Mouse (Mus musculus): Measurements from ENCODE around the gene Pithd1.
A peak's percentile ranks its signal among the peaks of the same experiment; 100 is the strongest.
"Not testable (repeated sequence)": the region's sequence is repeated elsewhere in the genome, so short reads cannot be mapped to it uniquely, and the experiment has no call there.

Pithd1 gene

GRCm38 (mm10) chr4:135961709-135962108, 25.4 kb downstream of the Pithd1 start:
- no peak for DNase-seq (ENCODE audit: low read depth)

- DNase-seq (ENCODE audit: low read depth), result peak; percentile 85
Measured at GRCm38 (mm10) chr4:135960717-135961116, 26.3 kb downstream of the Pithd1 start.

DNA sequence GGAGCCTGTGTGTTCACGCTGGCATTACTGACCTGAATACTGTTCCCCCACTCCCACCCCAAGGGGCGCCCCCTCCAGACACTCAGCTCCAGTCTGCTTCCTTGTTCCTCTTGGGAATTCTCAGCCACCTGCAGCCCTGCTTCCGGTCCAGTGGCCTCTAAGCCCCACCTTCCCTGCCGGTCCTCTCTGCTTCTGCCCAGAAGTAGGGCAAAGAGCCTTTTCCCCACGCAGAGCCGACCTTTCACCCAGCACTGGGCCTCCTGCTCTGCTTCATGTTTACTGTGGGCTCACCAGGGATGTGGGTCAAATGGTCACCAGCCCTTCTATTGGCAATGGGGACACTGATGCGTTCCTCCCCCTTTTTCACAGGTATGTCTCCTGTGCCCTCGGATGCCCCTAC, 28.7 kb downstream of the Pithd1 start:
- DNase-seq (ENCODE audit: low read depth), result no peak

DNA sequence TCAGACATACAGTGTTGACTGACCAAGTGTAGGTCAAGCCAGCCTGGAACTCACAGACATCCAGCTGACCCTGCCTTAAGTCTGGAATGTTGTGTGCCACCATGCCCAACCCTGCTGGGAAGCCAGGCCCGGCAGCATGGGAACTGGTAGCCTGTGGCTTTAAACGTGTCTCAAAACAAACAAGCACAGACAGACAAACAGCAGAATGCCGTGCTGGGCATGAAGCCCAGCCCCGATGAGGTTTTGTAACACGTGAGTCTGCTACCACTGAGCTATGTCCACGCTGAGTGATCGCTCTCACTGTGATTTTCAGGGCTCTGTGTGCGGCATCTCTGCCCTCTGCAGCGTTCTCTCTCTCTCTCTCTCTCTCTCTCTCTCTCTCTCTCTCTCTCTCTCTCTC, 31.2 kb downstream of the Pithd1 start:
- no peak for DNase-seq (ENCODE audit: low read depth)

DNA sequence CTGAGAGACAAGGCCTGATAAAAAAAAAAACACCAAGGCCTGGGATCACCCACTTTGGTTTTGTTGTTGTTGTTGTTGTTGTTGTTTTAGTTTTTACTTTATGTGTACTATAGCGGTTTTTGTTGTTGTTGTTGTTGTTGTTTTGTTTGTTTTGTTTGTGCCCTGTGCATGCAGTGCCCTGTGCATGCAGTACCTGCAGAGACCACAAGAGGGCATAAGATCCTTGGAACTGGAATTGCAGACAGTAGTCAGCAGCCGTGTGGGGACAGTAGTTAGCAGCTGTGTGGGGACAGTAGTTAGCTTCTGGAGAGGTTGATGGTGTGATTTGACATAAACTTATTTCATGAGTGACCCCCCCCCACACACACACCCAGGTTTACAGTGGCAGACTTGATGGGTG, 32.8 kb downstream of the Pithd1 start:
- no peak for DNase-seq (ENCODE audit: low read depth)

- DNase-seq (ENCODE audit: low read depth), result no peak
Measured at GRCm38 (mm10) chr4:135953179-135953578, 33.9 kb downstream of the Pithd1 start.

DNA sequence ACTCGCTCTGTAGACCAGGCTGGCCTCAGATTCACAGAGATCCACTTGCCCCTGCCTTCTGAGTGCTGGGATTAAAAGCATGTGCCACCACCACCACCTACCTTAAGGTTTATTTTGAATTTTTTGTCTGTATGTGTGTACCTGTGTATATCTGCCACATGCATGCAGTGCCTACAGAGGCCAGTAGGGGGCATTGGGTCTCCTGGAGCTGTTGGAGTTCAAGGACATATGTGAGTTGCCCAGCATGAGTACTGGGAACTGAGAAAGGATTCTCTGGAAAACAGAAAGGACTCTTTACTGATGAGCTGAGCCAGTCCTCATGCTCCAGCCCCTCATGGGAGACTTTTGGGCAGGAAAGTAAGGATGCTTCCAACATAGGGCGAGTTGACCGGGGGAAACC, 35.6 kb downstream of the Pithd1 start:
- no peak for DNase-seq (ENCODE audit: low read depth)

DNA sequence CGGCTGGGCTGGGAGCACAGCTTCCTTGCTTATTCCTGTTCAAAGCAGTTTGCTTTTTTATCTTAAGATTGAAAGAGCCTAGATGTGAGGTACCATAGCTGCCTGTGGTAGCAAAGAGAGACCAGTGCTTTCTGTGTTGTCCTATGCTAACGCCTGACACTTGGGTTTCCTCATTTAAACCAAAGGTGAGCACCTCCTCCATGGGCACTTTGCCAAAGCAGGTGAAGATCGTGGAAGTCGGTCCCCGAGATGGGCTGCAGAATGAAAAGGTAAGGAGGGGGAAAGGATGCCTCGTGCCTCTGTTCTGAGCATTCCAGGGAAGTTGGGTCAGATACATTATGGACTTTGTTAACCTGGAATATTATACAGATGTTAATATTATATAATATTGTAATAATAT, 36.7 kb downstream of the Pithd1 start:
- no peak for DNase-seq (ENCODE audit: low read depth)

DNA sequence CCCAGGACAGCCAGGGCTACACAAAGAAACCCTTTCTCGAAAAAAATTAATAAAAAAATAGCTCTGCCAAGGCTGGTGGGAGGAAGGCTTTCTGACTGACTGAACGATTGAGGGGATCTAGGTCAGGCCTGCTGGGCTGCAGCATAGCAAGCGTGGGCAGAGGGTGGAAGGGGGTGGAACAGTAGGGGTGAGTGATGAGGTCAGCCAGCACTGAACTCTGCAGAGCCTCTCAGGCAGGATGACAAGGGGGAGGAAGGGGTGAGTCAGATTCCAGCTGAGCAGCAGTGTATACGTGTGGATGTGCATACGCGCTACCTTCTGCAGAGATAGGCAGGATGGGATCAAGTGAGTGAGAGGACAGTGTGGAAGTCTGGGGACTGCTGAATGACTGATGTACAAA, 37.2 kb downstream of the Pithd1 start:
- DNase-seq (ENCODE audit: low read depth), result no peak

GRCm38 (mm10) chr4:135949475-135949874, 37.6 kb downstream of the Pithd1 start:
- DNase-seq (ENCODE audit: low read depth), result no peak

DNA sequence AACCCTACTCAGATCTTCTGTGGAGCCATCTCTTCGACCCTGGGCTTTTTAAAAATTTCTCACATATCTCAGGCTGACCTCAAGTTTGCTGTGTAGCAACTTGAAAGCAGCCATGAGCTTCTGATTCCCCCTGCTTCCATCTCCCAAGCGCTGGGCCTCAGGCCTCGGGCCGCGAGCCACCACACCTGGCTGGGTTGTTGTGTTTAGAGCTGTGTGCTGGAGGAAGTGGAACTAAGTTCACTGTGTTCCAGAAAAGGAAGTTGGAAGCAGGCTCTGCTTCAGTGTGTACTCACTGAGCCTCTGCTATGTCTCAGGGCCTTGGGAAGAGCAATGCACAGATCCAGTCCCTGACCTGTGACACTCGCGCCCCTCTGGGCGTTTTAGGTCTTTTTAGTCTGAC, 38.9 kb downstream of the Pithd1 start:
- DNase-seq (ENCODE audit: low read depth), result no peak

- no peak for DNase-seq (ENCODE audit: low read depth)
Measured at GRCm38 (mm10) chr4:135946659-135947301, 40.3 kb downstream of the Pithd1 start.

- DNase-seq (ENCODE audit: low read depth), result peak; percentile 95
Measured at GRCm38 (mm10) chr4:135946278-135946658, 40.8 kb downstream of the Pithd1 start, which contains the start of gene Hmgcl. Gene Hmgcl, plus strand, starts transcription at chr4:135946448.

GRCm38 (mm10) chr4:135945706-135946105, 41.4 kb downstream of the Pithd1 start:
- no peak for DNase-seq (ENCODE audit: low read depth)

GRCm38 (mm10) chr4:135943389-135943788, 43.7 kb downstream of the Pithd1 start:
- DNase-seq (ENCODE audit: low read depth), result no peak

DNA sequence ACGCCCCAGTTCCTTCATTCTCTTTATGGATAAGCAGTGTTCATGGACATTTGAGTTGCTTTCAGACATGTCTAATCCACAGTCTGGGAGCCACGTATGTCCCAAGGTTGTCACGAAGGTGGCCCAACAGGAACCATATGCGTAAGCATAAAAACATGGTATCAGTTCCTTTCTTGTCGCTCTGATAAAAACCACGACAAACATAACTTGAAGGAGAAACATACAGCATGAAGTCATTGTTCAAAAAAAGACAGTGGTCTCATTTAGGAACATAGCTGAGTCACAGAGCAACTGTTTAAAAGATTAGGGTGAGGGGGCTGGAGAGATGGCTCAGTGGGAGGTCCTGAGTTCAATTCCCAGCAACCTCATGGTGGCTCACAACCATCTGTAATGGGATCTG, 44.9 kb downstream of the Pithd1 start:
- DNase-seq (ENCODE audit: low read depth), result no peak

GRCm38 (mm10) chr4:135941026-135941425, 46.0 kb downstream of the Pithd1 start:
- DNase-seq (ENCODE audit: low read depth), result not testable (repeated sequence)

- no peak for DNase-seq (ENCODE audit: low read depth)
Measured at GRCm38 (mm10) chr4:135938858-135939257, 48.2 kb downstream of the Pithd1 start.

DNA sequence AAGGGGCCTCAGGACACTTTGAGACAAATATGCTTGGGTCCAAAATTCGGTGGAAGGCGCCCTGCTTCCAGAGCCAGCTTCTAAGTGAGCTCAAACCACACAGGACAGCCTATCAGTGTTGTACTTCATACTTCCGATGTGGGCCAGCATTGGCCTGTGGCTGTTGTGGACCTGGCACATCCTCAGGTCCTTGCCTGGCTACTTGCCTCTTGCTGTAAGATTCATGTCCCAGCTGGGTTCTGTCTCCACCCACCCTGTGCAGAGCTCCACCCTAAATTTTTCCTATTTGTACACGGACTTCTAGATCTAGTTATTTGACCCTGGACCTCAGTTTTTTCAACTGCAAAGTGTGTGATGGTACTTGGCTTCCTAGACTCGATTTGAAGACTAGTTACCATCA, 51.6 kb downstream of the Pithd1 start:
- no peak for DNase-seq (ENCODE audit: low read depth)

DNA sequence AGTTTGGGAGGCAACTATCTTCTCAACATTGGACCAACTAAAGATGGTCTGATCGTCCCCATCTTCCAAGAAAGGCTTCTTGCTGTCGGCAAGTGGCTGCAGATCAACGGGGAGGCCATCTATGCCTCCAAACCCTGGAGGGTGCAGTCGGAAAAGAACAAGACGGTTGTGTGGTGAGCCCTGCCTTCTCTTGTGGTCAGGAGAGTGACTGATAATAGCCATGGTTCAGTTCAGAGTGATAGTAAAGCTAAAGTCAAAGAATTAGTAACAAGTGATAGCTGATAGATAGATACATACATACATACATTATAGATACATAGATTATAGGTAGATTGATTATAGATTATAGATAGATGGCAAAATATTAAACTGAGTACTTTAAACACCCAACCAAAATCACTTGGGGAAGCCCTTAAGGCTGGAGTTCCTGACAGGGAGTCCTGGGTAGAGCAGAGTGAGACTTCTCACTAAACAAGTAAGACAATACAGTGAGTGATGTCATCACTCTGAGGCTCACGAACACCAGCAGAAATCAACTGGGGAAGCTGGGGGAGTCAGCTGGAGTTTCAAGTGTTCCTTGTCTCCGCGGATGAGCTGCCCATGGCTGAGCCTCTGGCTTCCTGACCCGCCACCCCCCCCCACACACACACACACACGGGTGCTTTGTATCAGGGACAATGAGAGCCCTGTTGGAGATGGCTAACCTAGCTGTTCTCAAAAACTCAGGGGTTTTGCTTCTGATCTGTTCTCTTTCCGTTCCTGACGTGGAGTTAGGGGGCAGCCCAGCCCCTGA, 52.2 kb downstream of the Pithd1 start:
- no peak for DNase-seq (ENCODE audit: low read depth)

DNA sequence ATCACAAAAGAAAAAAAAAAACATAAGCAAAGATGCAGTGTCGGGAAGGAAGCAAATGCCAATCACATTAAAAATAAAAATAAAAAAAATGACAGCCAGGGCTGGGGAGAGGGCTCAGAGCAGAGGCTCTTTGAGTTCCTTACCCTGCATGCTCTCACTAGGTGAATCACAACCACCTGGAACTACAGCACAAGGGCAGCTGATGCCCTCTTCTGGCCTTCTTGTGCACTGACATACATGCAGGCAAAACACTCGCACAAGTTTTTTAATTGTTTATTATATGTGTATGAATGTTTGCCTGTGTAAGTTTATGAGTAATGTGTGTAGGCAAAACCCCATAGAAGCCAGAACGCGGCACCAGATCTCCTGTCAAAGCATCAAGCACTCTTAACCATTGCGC, 55.2 kb downstream of the Pithd1 start:
- DNase-seq (ENCODE audit: low read depth), result no peak

- DNase-seq (ENCODE audit: low read depth), result no peak
Measured at GRCm38 (mm10) chr4:135930239-135930638, 56.8 kb downstream of the Pithd1 start.

DNA sequence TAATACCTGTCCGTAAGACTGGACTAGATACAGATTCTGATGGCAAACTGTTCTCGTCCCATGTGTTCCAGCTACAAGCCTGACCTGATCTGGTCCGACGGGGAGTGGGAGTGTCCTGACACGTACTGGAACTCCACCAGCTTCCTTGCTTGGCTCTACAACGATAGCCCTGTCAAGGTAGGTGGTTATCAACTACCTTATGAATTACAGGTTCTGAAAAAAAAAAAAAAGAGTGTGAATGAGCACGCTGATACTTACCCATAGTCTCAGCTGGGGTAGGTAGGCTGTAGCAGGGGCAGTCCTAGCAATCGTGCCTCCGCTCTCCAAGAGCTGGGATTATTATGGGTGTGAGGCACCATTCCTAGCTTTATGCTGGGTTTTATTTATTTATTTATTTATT, 57.2 kb downstream of the Pithd1 start:
- DNase-seq (ENCODE audit: low read depth), result no peak

DNA sequence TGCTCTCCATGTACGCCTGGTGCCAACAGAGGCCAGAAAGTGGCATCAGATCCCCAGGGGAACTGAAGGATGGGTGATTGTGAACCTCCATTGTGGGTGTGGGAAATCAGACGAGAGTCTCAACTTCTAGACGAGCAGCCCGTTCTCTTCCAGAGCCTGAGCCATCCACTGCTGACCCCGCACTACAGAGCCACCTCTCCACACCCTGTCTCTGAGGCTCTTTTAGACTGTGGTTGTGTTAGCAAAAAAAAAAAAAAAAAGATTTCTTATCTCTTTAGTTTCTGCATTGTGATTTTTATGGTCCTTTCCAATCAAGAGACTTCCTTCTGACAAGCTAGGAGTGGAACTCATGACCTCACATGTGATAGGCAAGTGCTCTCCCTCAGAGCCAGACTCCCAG, 57.7 kb downstream of the Pithd1 start:
- no peak for DNase-seq (ENCODE audit: low read depth)

Data from c-Kit-positive CD71-positive TER-119-negative erythroid progenitor cells, embryonic 14.5 days (primary cell).